Mouse (Mus musculus): Measurements from ENCODE around the gene Noto.

The Noto gene

GRCm38 (mm10) chr6:85477366-85477917 lies 53.8 kb downstream of the Noto start:
- DNase-seq (ENCODE audit: low spot score): no peak

GRCm38 (mm10) chr6:85478416-85478815 lies 54.7 kb downstream of the Noto start:
- no peak for DNase-seq (ENCODE audit: low spot score)
